Mouse (Mus musculus) stomach, embryonic 16.5 days (tissue): Measurements from ENCODE around the gene Vangl2. TPM values are rescaled to one million over a fixed set of nuclear protein-coding genes. Genes with fewer than 3 reads are reported as not detected.
"Not testable (repeated sequence)": the region's sequence is repeated elsewhere in the genome, so short reads cannot be mapped to it uniquely, and the experiment has no call there.

Source experiments
- ATAC-seq: fragments of 200-750 bp; cut with Nextera tagmentation; 2 replicates; pipeline ENCODE4 v1.8.0; 2017; ENCODE audit warnings: moderate number of reproducible peaks, moderate TSS enrichment; ENCODE audit not compliant: insufficient read depth, low FRiP score
- H3K27ac ChIP-seq: fragments of 300-500 bp; sonication (generic); 2 replicates; pipeline ENCODE4 v1.5.1; 2014; ENCODE audit warnings: low read length
- H3K27me3 ChIP-seq: fragments of 300-500 bp; sonication (generic); 2 replicates; pipeline ENCODE4 v1.6.1; 2014; ENCODE audit warnings: low read length, control low read depth, mixed read lengths; ENCODE audit not compliant: control insufficient read depth, insufficient read depth
- H3K36me3 ChIP-seq: fragments of 300-500 bp; sonication (generic); 2 replicates; pipeline ENCODE4 v1.6.1; 2014; ENCODE audit warnings: low read length; ENCODE audit not compliant: control insufficient read depth, insufficient read depth
- H3K4me1 ChIP-seq: fragments of 300-500 bp; sonication (generic); 2 replicates; pipeline ENCODE4 v1.6.1; 2014; ENCODE audit warnings: low read length, control low read depth, mixed read lengths; ENCODE audit not compliant: control insufficient read depth, insufficient read depth
- H3K4me2 ChIP-seq: fragments of 300-500 bp; sonication (generic); 2 replicates; pipeline ENCODE4 v1.6.1; 2014; ENCODE audit warnings: low read depth, low read length, mixed read lengths
- H3K4me3 ChIP-seq: fragments of 300-500 bp; sonication (generic); replicated peaks from 2 replicates; pipeline ENCODE4 v1.5.1; 2014; ENCODE audit warnings: mild to moderate bottlenecking, low read length
- H3K9ac ChIP-seq: fragments of 300-500 bp; sonication (generic); 2 replicates; pipeline ENCODE4 v1.6.1; 2014; ENCODE audit warnings: low read length
- H3K9me3 ChIP-seq: fragments of 300-500 bp; sonication (generic); replicated peaks from 2 replicates; pipeline ENCODE4 v1.6.1; 2016; ENCODE audit warnings: low read length, control low read depth; ENCODE audit not compliant: control insufficient read depth
- WGBS: fragments of 180-500 bp; shearing (Covaris S2); extraction: QIAGEN DNeasy Blood & Tissue Kit; methylation state at CpG from one replicate; pipeline ENCODE4 v1.1.7; 2014; 5-methylcytosine and 5-hydroxymethylcytosine counted together
- polyA plus RNA-seq: library from polyadenylated mRNA; unstranded; fragments of >200 nt; fragmentation: Nextera tagmentation; extraction: Ambion mirVana; gene quantifications from 2 replicates; pipeline ENCODE4 v1.2.1, GENCODE M21; 2015

Gene Vangl2
- polyA plus RNA-seq, 1 experiment from 2014 or later, result 10.6 TPM

GRCm38 (mm10) chr1:171982170-171982569, 46.1 kb downstream of the Vangl2 start:
- H3K27me3 ChIP-seq, result no peaks in the 10 kb centered on the region
- no peak overlapping the region for H3K9ac ChIP-seq
- H3K27ac ChIP-seq, result no peak overlapping the region
- H3K36me3 ChIP-seq, result no peaks in the 10 kb centered on the region
- WGBS, result 60% methylated on average over 5 of the region's 5 CpGs
- no peaks in the 10 kb centered on the region for H3K9me3 ChIP-seq
- no peak for ATAC-seq
- no peak overlapping the region for H3K4me2 ChIP-seq
- no peaks in the 10 kb centered on the region for H3K4me1 ChIP-seq
- no peak overlapping the region for H3K4me3 ChIP-seq

- WGBS, result 88% methylated on average over 13 of the region's 13 CpGs
- H3K9me3 ChIP-seq, result no peaks in the 10 kb centered on the region
- no peak for ATAC-seq
- no peak overlapping the region for H3K4me3 ChIP-seq
- H3K4me2 ChIP-seq, result no peak overlapping the region
- H3K36me3 ChIP-seq, result no peaks in the 10 kb centered on the region
- no peak overlapping the region for H3K27ac ChIP-seq
- H3K4me1 ChIP-seq, result no peaks in the 10 kb centered on the region
- no peaks in the 10 kb centered on the region for H3K27me3 ChIP-seq
- H3K9ac ChIP-seq, result no peak overlapping the region
Measured at GRCm38 (mm10) chr1:171979969-171980730, 48.1 kb downstream of the Vangl2 start.

- no peak overlapping the region for H3K4me3 ChIP-seq
- no peaks in the 10 kb centered on the region for H3K27me3 ChIP-seq
- WGBS, result 81% methylated on average over 2 of the region's 2 CpGs
- no peak for ATAC-seq
- no peak overlapping the region for H3K9ac ChIP-seq
- no peaks in the 10 kb centered on the region for H3K36me3 ChIP-seq
- no peaks in the 10 kb centered on the region for H3K4me1 ChIP-seq
- H3K9me3 ChIP-seq, result no peaks in the 10 kb centered on the region
- H3K4me2 ChIP-seq, result no peak overlapping the region
- no peak overlapping the region for H3K27ac ChIP-seq
Measured at GRCm38 (mm10) chr1:171977891-171978290, 50.4 kb downstream of the Vangl2 start.

GRCm38 (mm10) chr1:171976826-171977539, 51.3 kb downstream of the Vangl2 start:
- Histone ChIP-seq H3K36me3 (no peaks in the 10 kb centered on the region), H3K4me3 (no peak overlapping the region), H3K9ac (no peak overlapping the region), H3K9me3 (no peaks in the 10 kb centered on the region), H3K4me2 (no peak overlapping the region), H3K27ac (no peak overlapping the region), H3K27me3 (no peaks in the 10 kb centered on the region), H3K4me1 (no peaks in the 10 kb centered on the region)
- WGBS, result 73% methylated on average over 14 of the region's 14 CpGs
- ATAC-seq, result no peak

GRCm38 (mm10) chr1:171975831-171976230, 52.4 kb downstream of the Vangl2 start:
- Histone ChIP-seq H3K36me3 (no peaks in the 10 kb centered on the region), H3K27me3 (no peaks in the 10 kb centered on the region), H3K9ac (no peak overlapping the region), H3K4me3 (no peak overlapping the region), H3K4me1 (no peaks in the 10 kb centered on the region), H3K9me3 (no peaks in the 10 kb centered on the region), H3K4me2 (no peak overlapping the region), H3K27ac (no peak overlapping the region)
- no peak for ATAC-seq
- 79% methylated on average over 4 of the region's 4 CpGs for WGBS

GRCm38 (mm10) chr1:171975377-171975776, 52.9 kb downstream of the Vangl2 start:
- no peak for ATAC-seq
- Histone ChIP-seq H3K27ac (no peak overlapping the region), H3K4me1 (no peaks in the 10 kb centered on the region), H3K9me3 (no peaks in the 10 kb centered on the region), H3K36me3 (no peaks in the 10 kb centered on the region), H3K27me3 (no peaks in the 10 kb centered on the region), H3K9ac (no peak overlapping the region), H3K4me3 (no peak overlapping the region), H3K4me2 (no peak overlapping the region)
- WGBS, result 88% methylated on average over 9 of the region's 9 CpGs

GRCm38 (mm10) chr1:171974361-171974760, 53.9 kb downstream of the Vangl2 start:
- H3K4me2 ChIP-seq, H3K9ac ChIP-seq, H3K27ac ChIP-seq, H3K27me3 ChIP-seq, ATAC-seq, H3K4me3 ChIP-seq, H3K36me3 ChIP-seq, H3K4me1 ChIP-seq, H3K9me3 ChIP-seq: not testable (repeated sequence)
- 86% methylated on average over 2 of the region's 2 CpGs for WGBS

GRCm38 (mm10) chr1:171970854-171971586, 57.2 kb downstream of the Vangl2 start:
- no peak overlapping the region for H3K4me2 ChIP-seq
- no peaks in the 10 kb centered on the region for H3K27me3 ChIP-seq

GRCm38 (mm10) chr1:171969221-171969620, 59.0 kb downstream of the Vangl2 start:
- Histone ChIP-seq H3K27ac (no peak overlapping the region), H3K9me3 (no peaks in the 10 kb centered on the region), H3K4me3 (no peak overlapping the region), H3K9ac (no peak overlapping the region), H3K27me3 (no peaks in the 10 kb centered on the region), H3K36me3 (no peaks in the 10 kb centered on the region), H3K4me2 (no peak overlapping the region), H3K4me1 (no peaks in the 10 kb centered on the region)
- WGBS, result 87% methylated on average over 6 of the region's 6 CpGs
- ATAC-seq, result no peak

More at GRCm38 (mm10) chr1:171970854-171971586, 57.2 kb downstream of the Vangl2 start:
- Histone ChIP-seq H3K4me3 (no peak overlapping the region), H3K9ac (no peak overlapping the region), H3K9me3 (no peaks in the 10 kb centered on the region), H3K27ac (no peak overlapping the region), H3K36me3 (no peaks in the 10 kb centered on the region), H3K4me1 (no peaks in the 10 kb centered on the region)
- ATAC-seq, result no peak
- 49% methylated on average over 10 of the region's 10 CpGs for WGBS
